Mouse (Mus musculus): ENCODE measurements around the gene Tcl1b2. TPM values are rescaled to one million over a fixed set of nuclear protein-coding genes. Genes with fewer than 3 reads are reported as not detected.
"Not testable (repeated sequence)": the region's sequence is repeated elsewhere in the genome, so short reads cannot be mapped to it uniquely, and the experiment has no call there.

The Tcl1b2 gene
- polyA plus RNA-seq, 1 experiment, result not detected

DNA sequence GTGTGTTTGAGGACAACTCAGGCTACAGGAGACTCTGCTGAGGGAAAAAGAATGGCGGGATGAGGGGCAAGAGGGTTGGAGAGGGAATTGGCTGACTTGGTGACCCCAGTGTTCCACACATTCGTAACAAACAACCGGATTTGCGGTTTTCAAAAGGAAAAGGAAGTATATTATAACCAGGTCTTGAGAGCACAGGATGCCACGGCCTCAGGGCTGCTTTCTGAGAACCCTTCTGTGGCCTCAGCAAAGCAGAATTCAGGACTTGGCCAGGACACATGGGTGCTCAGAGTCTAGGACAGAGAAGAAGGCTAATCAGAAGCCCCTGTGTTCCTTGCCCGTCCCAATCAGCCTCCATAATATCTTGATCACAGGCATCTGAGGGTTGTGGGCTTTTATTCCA, 13.0 kb downstream of the Tcl1b2 start:
- 84% methylated on average over 6 of the region's 6 CpGs for WGBS
- Histone ChIP-seq H3K4me1 (ENCODE audit: control insufficient read depth, insufficient read depth, low read length) (no peaks in the 10 kb centered on the region), H3K27ac (ENCODE audit: insufficient read depth, low read depth, low read length) (no peak overlapping the region), H3K4me3 (ENCODE audit: insufficient read depth, low read depth, low read length) (no peak overlapping the region)
- TF ChIP-seq POLR2A (IDR thresholded peaks at IDR 0.05; ENCODE audit: insufficient read depth, low read depth, low read length) (no peak), CTCF (IDR thresholded peaks at IDR 0.05; ENCODE audit: insufficient read depth, low read depth, low read length) (no peak)

DNA sequence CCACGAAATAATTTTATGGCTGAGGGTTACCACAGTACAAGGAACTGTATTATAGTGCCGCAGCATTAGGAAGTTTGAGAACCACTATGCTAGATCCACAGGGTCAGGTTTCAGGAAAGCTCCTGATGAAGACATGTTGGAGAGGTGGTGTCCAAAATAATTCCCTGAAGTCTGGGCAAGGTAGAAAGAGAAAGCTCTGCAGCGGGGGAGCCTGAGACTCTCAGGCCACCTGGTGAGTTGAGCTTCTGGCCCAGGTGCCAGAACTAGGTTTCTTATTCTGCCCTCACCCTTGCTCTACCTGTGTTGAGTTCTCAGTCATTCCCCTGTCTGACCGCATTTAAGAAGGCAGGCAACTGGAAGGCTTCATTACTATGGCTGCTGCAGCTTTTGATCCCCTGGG, 13.6 kb downstream of the Tcl1b2 start, which contains the start of gene Tcl1b1:
Gene Tcl1b1 (plus strand): TSS at position 301 of the 400 bp plus-strand sequence.
- Histone ChIP-seq H3K27ac (ENCODE audit: insufficient read depth, low read depth, low read length) (no peak within 1 kb of the TSS), H3K4me3 (ENCODE audit: insufficient read depth, low read depth, low read length) (no peak within 1 kb of the TSS), H3K4me1 (ENCODE audit: control insufficient read depth, insufficient read depth, low read length) (no peaks in the 10 kb centered on the region)
- TF ChIP-seq POLR2A (IDR thresholded peaks at IDR 0.05; ENCODE audit: insufficient read depth, low read depth, low read length) (no peak), CTCF (IDR thresholded peaks at IDR 0.05; ENCODE audit: insufficient read depth, low read depth, low read length) (no peak)
- WGBS, result 87% methylated on average over 4 of the region's 4 CpGs

DNA sequence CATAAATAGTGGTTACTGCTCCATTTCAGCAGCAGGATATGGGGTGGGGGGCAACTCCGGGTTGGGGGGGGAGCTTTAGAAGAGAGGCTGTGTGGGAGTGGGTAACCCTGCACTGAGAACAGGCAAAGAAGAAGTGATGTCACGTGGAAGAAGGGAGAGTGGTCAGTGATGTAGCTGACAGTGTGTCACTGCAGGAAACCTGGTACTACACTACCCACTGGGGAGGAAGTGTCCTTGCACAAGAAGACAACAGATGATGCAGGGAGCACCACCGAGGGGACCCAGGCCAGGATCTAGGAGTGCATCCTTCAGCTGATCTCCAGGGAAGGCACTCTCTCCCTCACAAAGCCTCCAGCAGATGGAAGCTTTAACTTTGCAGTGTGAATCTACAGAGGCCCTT, 20.9 kb downstream of the Tcl1b2 start:
- TF ChIP-seq CTCF (IDR thresholded peaks at IDR 0.05; ENCODE audit: insufficient read depth, low read depth, low read length) (no peak), POLR2A (IDR thresholded peaks at IDR 0.05; ENCODE audit: insufficient read depth, low read depth, low read length) (no peak)
- Histone ChIP-seq H3K27ac (ENCODE audit: insufficient read depth, low read depth, low read length) (no peak overlapping the region), H3K4me1 (ENCODE audit: control insufficient read depth, insufficient read depth, low read length) (no peaks in the 10 kb centered on the region), H3K4me3 (ENCODE audit: insufficient read depth, low read depth, low read length) (no peak overlapping the region)
- WGBS, result 83% methylated on average over 3 of the region's 3 CpGs

DNA sequence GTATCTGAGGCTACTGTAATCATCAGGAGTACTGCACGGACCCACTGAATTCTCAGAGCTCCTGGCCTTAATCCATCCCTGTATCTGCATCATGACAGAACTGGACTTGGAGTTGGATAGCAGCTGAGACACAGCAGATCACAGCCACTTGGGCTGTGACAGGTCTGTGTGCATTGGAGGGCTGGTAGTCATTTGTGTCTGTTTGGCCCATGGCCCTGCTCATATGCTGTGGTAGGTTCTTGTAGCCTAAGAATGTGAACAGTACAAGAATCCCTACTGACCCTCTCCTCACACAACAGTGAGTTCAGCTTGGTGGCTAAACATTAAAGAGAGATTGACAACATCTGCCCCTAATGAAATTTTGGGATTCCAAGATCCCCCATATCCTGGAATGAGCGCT, 27.6 kb downstream of the Tcl1b2 start:
- Histone ChIP-seq H3K27ac (ENCODE audit: insufficient read depth, low read depth, low read length) (no peak overlapping the region), H3K4me1 (ENCODE audit: control insufficient read depth, insufficient read depth, low read length) (no peaks in the 10 kb centered on the region), H3K4me3 (ENCODE audit: insufficient read depth, low read depth, low read length) (no peak overlapping the region)
- TF ChIP-seq POLR2A (IDR thresholded peaks at IDR 0.05; ENCODE audit: insufficient read depth, low read depth, low read length) (no peak), CTCF (IDR thresholded peaks at IDR 0.05; ENCODE audit: insufficient read depth, low read depth, low read length) (no peak)
- 92% methylated on average over 2 of the region's 2 CpGs for WGBS

DNA sequence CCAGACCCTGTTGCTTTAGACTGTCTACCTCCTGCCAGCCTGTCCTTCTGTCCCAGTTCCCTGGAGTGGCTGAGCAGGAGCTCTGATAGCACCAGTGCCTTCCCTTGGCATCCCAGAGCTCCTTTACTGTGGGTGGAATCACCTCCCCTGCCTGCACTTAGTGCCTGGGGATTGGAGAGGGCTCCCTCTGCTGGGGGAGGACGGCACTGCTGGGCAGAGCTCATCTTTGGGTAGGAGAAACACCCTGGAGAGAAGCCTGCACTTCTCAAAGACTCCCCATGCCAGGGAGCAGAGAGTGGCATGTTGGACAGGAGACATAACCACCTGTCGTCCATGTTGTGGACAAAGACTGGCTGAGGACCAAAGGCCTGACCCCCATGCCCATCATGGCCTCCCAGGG, 28.5 kb downstream of the Tcl1b2 start:
- not testable (repeated sequence) for H3K4me3 ChIP-seq (ENCODE audit: insufficient read depth, low read depth, low read length); H3K27ac ChIP-seq (ENCODE audit: insufficient read depth, low read depth, low read length); H3K4me1 ChIP-seq (ENCODE audit: control insufficient read depth, insufficient read depth, low read length)
- WGBS, result 32% methylated on average over 2 of the region's 2 CpGs

DNA sequence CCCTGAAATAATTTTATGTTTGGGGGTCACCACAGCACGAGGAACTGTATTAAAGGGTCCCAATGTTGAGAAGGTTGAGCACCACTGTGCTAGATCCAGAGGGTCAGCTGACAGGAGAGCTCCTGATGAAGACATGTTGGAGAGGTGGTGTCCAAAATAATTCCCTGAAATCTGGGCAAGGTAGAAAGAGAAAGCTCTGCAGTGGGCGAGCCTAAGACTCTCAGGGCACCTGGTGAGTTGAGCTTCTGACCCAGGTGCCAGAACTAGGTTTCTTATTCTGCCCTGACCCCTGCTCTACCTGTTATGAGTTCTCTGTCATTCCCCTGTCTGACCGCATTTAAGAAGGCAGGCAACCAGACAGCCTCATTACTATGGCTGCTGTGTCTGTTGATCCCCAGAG, 30.2 kb downstream of the Tcl1b2 start, which contains the start of gene Tcl1b5:
Gene Tcl1b5 (plus strand): TSS at position 301 of the 400 bp plus-strand sequence.
- not testable (repeated sequence) for H3K4me1 ChIP-seq (ENCODE audit: control insufficient read depth, insufficient read depth, low read length); H3K4me3 ChIP-seq (ENCODE audit: insufficient read depth, low read depth, low read length); H3K27ac ChIP-seq (ENCODE audit: insufficient read depth, low read depth, low read length)
- 79% methylated on average over 3 of the region's 3 CpGs for WGBS

DNA sequence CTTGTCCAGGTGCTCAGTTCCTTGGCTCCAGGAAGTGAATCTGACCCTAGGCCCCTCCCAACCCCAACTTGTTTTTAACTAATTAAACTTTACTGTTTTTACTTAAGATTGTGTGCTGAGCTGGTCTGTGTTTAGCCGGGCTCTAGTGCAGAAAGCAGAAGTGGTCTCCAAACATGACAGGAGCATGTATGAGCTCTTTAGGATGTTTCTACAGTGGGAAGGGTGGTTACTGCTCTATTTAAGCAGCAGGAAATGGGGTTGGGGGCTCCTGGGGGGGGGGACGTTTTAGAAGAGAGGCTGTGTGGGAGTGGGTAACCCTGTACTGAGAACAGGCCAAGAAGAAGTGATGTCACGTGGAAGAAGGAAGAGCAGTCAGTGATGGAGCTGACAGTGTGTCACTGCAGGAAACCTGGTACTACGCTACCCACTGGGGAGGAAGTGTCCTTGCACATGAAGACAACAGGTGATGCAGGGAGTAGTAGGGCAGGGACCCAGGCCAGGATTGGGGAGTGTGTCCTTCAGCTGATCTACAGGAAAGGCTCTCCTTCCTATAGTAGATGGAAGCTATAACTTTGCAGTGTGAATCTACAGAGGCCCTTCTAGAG, 35.3 kb downstream of the Tcl1b2 start:
- WGBS, result 76% methylated on average over 4 of the region's 4 CpGs
- H3K27ac ChIP-seq (ENCODE audit: insufficient read depth, low read depth, low read length); H3K4me1 ChIP-seq (ENCODE audit: control insufficient read depth, insufficient read depth, low read length); H3K4me3 ChIP-seq (ENCODE audit: insufficient read depth, low read depth, low read length): not testable (repeated sequence)

DNA sequence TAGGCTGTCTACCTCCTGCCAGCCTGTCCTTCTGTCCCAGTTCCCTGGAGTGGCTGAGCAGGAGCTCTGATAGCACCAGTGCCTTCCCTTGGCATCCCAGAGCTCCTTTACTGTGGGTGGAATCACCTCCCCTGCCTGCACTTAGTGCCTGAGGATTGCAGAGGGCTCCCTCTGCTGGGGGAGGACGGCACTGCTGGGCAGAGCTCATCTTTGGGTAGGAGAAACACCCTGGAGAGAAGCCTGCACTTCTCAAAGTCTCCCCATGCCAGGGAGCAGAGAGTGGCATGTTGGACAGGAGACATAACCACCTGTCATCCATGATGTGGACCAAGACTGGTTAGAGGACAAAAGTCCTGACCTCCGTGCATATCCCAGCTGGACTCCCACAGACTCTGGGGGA, 43.2 kb downstream of the Tcl1b2 start:
- not testable (repeated sequence) for H3K27ac ChIP-seq (ENCODE audit: insufficient read depth, low read depth, low read length); H3K4me3 ChIP-seq (ENCODE audit: insufficient read depth, low read depth, low read length); H3K4me1 ChIP-seq (ENCODE audit: control insufficient read depth, insufficient read depth, low read length)
- WGBS, result 43% methylated on average over 2 of the region's 2 CpGs

DNA sequence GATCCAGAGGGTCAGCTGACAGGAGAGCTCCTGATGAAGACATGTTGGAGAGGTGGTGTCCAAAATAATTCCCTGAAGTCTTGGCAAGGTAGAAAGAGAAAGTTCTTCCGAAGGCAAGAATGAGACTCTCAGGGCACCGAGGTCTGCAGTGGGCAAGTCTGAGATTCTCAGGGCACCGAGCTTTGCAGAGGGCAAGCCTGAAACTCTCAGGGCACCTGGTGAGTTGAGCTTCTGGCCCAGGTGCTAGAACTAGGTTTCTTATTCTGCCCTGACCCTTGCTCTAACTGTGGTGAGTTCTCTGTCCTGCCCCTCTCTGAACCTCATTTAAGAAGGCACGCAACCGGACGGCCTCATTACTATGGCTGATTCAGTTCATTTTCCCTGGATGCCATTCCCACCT, 44.9 kb downstream of the Tcl1b2 start, which contains the start of gene Tcl1b3:
Gene Tcl1b3 (plus strand): TSS at position 301 of the 400 bp plus-strand sequence.
- H3K4me1 ChIP-seq (ENCODE audit: control insufficient read depth, insufficient read depth, low read length); H3K27ac ChIP-seq (ENCODE audit: insufficient read depth, low read depth, low read length); H3K4me3 ChIP-seq (ENCODE audit: insufficient read depth, low read depth, low read length): not testable (repeated sequence)
- WGBS, result 96% methylated on average over 6 of the region's 6 CpGs

DNA sequence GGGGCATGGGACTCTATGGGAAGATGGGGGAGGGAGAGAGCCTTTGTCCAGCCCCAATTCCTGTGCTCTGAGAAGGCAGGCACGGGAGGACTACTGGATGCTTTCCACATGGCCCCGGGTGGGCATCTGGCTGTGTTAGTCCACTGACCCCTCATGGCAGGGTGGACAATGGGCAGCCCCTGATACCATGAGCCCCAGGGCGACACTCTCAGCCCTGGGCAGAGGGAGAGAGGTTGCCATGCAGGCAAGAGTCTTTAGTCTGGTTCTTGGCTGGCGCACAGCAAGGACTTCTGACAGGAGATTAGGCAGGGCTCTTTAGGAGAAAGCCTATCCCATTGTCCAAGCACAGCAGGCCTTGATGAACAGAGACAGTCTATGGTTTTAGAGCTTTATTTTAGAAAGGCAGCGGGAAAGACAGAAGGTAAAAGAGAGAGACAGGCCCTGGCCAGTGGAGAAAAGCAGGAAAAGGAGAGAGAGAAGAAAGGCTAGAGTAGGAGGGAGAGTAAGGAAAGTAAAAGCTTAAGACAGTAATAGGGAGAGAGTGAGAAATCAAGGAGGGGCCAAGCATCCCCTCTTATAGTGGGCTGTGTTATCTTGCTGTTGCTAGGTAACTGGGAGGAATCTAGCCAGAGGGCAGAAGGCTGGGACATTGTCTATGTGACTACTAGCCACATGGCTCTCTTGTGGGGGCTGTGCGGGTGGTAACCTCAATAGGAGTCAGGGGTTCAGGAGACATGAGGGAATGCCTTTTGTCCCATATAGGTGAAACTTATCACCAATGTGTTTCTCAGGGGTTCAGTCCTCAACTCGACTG, 54.1 kb downstream of the Tcl1b2 start:
- not testable (repeated sequence) for H3K27ac ChIP-seq (ENCODE audit: insufficient read depth, low read depth, low read length); H3K4me3 ChIP-seq (ENCODE audit: insufficient read depth, low read depth, low read length); H3K4me1 ChIP-seq (ENCODE audit: control insufficient read depth, insufficient read depth, low read length)
- 49% methylated on average over 7 of the region's 7 CpGs for WGBS

DNA sequence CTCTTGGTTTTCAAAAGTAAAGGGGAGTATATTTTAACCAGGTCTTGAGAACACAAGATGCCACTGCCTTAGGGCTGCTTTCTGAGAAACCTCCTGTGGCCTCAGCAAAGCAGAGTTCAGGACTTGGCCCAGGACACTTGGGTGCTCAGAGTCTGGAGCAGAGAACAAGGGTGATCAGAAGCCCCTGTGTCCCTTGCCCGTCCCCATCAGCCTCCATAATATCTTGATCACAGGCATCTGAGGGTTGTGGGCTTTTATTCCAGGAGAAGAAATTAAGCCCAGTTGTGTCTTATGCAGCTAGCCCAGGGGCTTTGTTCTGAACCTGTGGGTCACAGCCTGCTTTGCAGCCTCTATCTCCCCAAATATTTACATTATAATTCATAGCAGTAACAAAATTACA, 55.8 kb downstream of the Tcl1b2 start, which contains the start of gene Tcl1b4:
Gene Tcl1b4 (plus strand): TSS at position 301 of the 400 bp plus-strand sequence.
- H3K27ac ChIP-seq (ENCODE audit: insufficient read depth, low read depth, low read length); H3K4me3 ChIP-seq (ENCODE audit: insufficient read depth, low read depth, low read length); H3K4me1 ChIP-seq (ENCODE audit: control insufficient read depth, insufficient read depth, low read length): not testable (repeated sequence)
- WGBS, result 83% methylated on average over 1 of the region's 1 CpGs

Data from olfactory bulb, adult 2 months (tissue).